Mouse (Mus musculus) left cerebral cortex, adult 11 months (tissue): ENCODE data around the gene Arhgef28.

Experiments
- DNase-seq: peaks from one replicate; pipeline ENCODE4 v3.0.0; 2022; ENCODE audit warnings: low spot score

The Arhgef28 gene

GRCm38 (mm10) chr13:98015981-98016922 is 190.0 kb downstream of the Arhgef28 start:
- DNase-seq, result no peak

GRCm38 (mm10) chr13:98014892-98015291 is 191.3 kb downstream of the Arhgef28 start:
- DNase-seq, result no peak

- DNase-seq, result no peak
Measured at GRCm38 (mm10) chr13:98013715-98014114, 192.5 kb downstream of the Arhgef28 start.

- no peak for DNase-seq
Measured at GRCm38 (mm10) chr13:98011931-98012341, 194.3 kb downstream of the Arhgef28 start.

GRCm38 (mm10) chr13:98009070-98009469 is 197.2 kb downstream of the Arhgef28 start:
- no peak for DNase-seq

GRCm38 (mm10) chr13:98008588-98008987 is 197.7 kb downstream of the Arhgef28 start:
- peak; percentile 60 for DNase-seq

GRCm38 (mm10) chr13:98005611-98006218 is 200.5 kb downstream of the Arhgef28 start:
- no peak for DNase-seq

GRCm38 (mm10) chr13:98004647-98005414 is 201.4 kb downstream of the Arhgef28 start:
- DNase-seq, result no peak

- no peak for DNase-seq
Measured at GRCm38 (mm10) chr13:98003690-98004089, 202.5 kb downstream of the Arhgef28 start.

GRCm38 (mm10) chr13:98002598-98002997 is 203.6 kb downstream of the Arhgef28 start:
- DNase-seq, result no peak

- no peak for DNase-seq
Measured at GRCm38 (mm10) chr13:98002121-98002520, 204.1 kb downstream of the Arhgef28 start.

- DNase-seq, result no peak
Measured at GRCm38 (mm10) chr13:98001719-98002118, 204.5 kb downstream of the Arhgef28 start.

- no peak for DNase-seq
Measured at GRCm38 (mm10) chr13:98000841-98001240, 205.4 kb downstream of the Arhgef28 start.

- DNase-seq, result no peak
Measured at GRCm38 (mm10) chr13:97999130-97999529, 207.1 kb downstream of the Arhgef28 start.

GRCm38 (mm10) chr13:97998570-97998969 is 207.7 kb downstream of the Arhgef28 start:
- no peak for DNase-seq

- DNase-seq, result no peak
Measured at GRCm38 (mm10) chr13:97990939-97991338, 215.3 kb downstream of the Arhgef28 start.

GRCm38 (mm10) chr13:97988796-97989195 is 217.4 kb downstream of the Arhgef28 start:
- no peak for DNase-seq

GRCm38 (mm10) chr13:97986691-97987090 is 219.5 kb downstream of the Arhgef28 start:
- DNase-seq, result no peak

- DNase-seq, result no peak
Measured at GRCm38 (mm10) chr13:97977104-97977503, 229.1 kb downstream of the Arhgef28 start.

- no peak for DNase-seq
Measured at GRCm38 (mm10) chr13:97976642-97977041, 229.6 kb downstream of the Arhgef28 start.

- DNase-seq, result no peak
Measured at GRCm38 (mm10) chr13:97974532-97975194, 231.6 kb downstream of the Arhgef28 start.

GRCm38 (mm10) chr13:97973915-97974314 is 232.3 kb downstream of the Arhgef28 start:
- no peak for DNase-seq
